Mouse (Mus musculus): Measurements from ENCODE around the gene Rex1bd. TPM values are rescaled to one million over a fixed set of nuclear protein-coding genes. Genes with fewer than 3 reads are reported as not detected.

The Rex1bd gene
- polyA plus RNA-seq, 1 experiment from 2014 or later = 192 TPM

DNA sequence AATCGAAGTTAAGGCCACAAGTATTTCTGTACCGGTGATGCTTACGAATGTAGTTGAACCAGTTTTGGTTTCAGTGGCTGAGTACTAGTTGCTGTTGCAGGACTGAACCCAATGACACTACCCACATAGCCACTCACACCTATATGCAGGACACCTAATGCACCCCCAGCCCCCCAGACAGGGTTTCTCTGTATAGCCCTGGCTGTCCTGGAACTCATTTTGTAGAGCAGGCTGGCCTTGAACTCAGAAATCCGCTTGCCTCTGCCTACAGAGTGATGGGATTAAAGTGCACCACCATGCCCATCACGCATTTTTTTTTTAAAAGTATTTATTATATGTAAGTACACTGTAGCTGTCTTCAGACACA, 458 bp upstream of the Rex1bd start:
- no peak for ATAC-seq
- Histone ChIP-seq H3K9me3 (ENCODE audit: control insufficient read depth, low read length) (no peaks in the 10 kb centered on the region), H3K9ac (ENCODE audit: low read depth, low read length) (no peak overlapping the region; the same call in 1 of the 2 replicates), H3K4me1 (ENCODE audit: control insufficient read depth, insufficient read depth, low read depth, low read length) (peaks cover 46% of the 10 kb centered on the region), H3K27me3 (replicated peaks; ENCODE audit: control insufficient read depth, insufficient read depth, low read length) (peaks cover 12% of the 10 kb centered on the region), H3K4me3 (ENCODE audit: low read length) (0 out of 2 replicates have a peak overlapping the region, but pooled peaks have one; percentile 77), H3K27ac (ENCODE audit: low read depth, low read length) (peak overlapping the region; percentile 98), H3K36me3 (ENCODE audit: control insufficient read depth, insufficient read depth, low read length) (peaks cover 9% of the 10 kb centered on the region), H3K4me2 (ENCODE audit: low read length) (no peak overlapping the region)
- WGBS = 61% methylated on average over 5 of the region's 5 CpGs

DNA sequence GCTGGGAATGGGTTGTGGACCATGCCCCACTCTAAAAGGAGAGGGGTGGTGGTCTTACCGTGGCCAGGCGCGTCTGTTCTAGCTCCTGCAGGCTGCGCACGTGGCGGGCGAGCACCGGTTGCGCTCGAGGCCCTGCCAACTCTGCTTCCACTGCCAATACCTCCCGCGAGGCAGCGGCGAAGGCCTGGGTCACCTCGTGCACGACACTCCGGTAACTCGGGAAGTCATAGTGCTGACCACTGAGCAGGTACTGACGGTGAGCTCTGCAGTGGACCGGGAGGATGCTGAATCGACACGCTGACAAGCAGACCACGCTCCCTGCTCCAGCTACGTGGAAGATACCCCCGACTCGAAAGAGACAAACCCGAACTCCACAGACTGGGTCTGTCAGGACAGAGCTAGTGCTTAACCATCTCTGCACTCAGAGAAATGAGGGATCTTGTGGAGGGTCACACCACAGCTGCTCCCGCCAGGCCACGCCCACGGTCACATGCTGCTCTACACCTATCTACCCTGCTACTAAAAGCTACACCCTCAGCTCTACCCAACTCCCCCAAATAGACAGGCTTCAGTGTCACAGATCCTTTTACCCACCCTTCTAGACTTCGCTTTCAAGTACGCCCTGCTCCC, 739 bp downstream of the Rex1bd start:
- peak; percentile 27; the same call in 1 of the 2 replicates for ATAC-seq
- peaks cover 9% of the 10 kb centered on the region for H3K36me3 ChIP-seq (ENCODE audit: control insufficient read depth, insufficient read depth, low read length)
- peak overlapping the region; percentile 65 for H3K4me2 ChIP-seq (ENCODE audit: low read length)
- 36% methylated on average over 29 of the region's 32 CpGs for WGBS
- H3K4me1 ChIP-seq (ENCODE audit: control insufficient read depth, insufficient read depth, low read depth, low read length) = peaks cover 48% of the 10 kb centered on the region
- peak overlapping the region; percentile 98 for H3K27ac ChIP-seq (ENCODE audit: low read depth, low read length)
- peaks cover 22% of the 10 kb centered on the region for H3K27me3 ChIP-seq (replicated peaks; ENCODE audit: control insufficient read depth, insufficient read depth, low read length)
- no peaks in the 10 kb centered on the region for H3K9me3 ChIP-seq (ENCODE audit: control insufficient read depth, low read length)
- H3K4me3 ChIP-seq (ENCODE audit: low read length) = peak overlapping the region; percentile 77
- H3K9ac ChIP-seq (ENCODE audit: low read depth, low read length) = peak overlapping the region; percentile 98

- 68% methylated on average over 3 of the region's 3 CpGs for WGBS
- no peaks in the 10 kb centered on the region for H3K9me3 ChIP-seq (ENCODE audit: control insufficient read depth, low read length)
- peaks cover 31% of the 10 kb centered on the region for H3K27me3 ChIP-seq (replicated peaks; ENCODE audit: control insufficient read depth, insufficient read depth, low read length)
- peaks cover 50% of the 10 kb centered on the region for H3K4me1 ChIP-seq (ENCODE audit: control insufficient read depth, insufficient read depth, low read depth, low read length)
- no peak; the same call in 1 of the 2 replicates for ATAC-seq
- H3K36me3 ChIP-seq (ENCODE audit: control insufficient read depth, insufficient read depth, low read length) = peaks cover 9% of the 10 kb centered on the region
- H3K9ac ChIP-seq (ENCODE audit: low read depth, low read length) = no peak overlapping the region
- peak overlapping the region; percentile 48 for H3K27ac ChIP-seq (ENCODE audit: low read depth, low read length)
- H3K4me2 ChIP-seq (ENCODE audit: low read length) = peak overlapping the region; percentile 65
- H3K4me3 ChIP-seq (ENCODE audit: low read length) = no peak overlapping the region
Observed at GRCm38 (mm10) chr8:70504851-70505250, 1.7 kb downstream of the Rex1bd start.

- WGBS = 35% methylated on average over 16 of the region's 16 CpGs
- no peaks in the 10 kb centered on the region for H3K9me3 ChIP-seq (ENCODE audit: control insufficient read depth, low read length)
- peaks cover 36% of the 10 kb centered on the region for H3K27me3 ChIP-seq (replicated peaks; ENCODE audit: control insufficient read depth, insufficient read depth, low read length)
- H3K36me3 ChIP-seq (ENCODE audit: control insufficient read depth, insufficient read depth, low read length) = peaks cover 9% of the 10 kb centered on the region
- no peak overlapping the region; the same call in 1 of the 2 replicates for H3K4me3 ChIP-seq (ENCODE audit: low read length)
- no peak overlapping the region; the same call in 1 of the 2 replicates for H3K4me2 ChIP-seq (ENCODE audit: low read length)
- H3K9ac ChIP-seq (ENCODE audit: low read depth, low read length) = 0 out of 2 replicates have a peak overlapping the region, but pooled peaks have one; percentile 1
- peaks cover 46% of the 10 kb centered on the region for H3K4me1 ChIP-seq (ENCODE audit: control insufficient read depth, insufficient read depth, low read depth, low read length)
- H3K27ac ChIP-seq (ENCODE audit: low read depth, low read length) = peak overlapping the region; percentile 48
- ATAC-seq = no peak
Observed at GRCm38 (mm10) chr8:70504291-70504716, 2.2 kb downstream of the Rex1bd start.

DNA sequence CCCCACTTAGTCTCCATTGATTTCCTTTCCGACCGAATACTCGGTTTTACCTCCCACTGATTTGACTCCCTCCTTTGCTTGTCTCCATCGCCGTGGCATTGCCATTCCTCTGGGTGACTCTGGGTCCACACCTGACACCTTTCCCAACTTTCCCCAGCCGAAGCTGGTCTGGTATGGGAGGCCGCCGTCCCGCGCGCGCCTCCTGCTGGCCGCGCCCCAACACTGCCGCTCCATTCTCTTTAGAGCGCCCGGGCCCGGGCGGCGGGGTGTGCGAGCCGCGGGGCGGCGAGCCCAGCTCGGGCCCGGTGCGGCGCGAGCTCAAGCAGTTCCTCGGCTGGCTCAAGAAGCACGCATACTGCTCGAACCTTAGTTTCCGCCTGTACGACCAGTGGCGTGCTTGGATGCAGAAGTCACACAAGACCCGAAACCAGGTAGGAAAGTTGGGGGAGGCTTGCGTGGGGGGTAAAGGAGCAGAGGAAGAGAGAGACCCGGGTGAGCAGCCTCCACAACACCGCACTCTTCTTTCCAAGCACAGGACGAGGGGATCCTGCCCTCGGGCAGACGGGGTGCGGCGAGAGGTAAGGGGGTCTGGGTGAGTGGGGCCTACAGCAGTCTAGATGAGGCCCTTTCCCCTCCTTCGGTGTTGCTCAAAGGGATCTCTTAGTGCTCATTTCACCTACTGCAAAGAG, 3.3 kb downstream of the Rex1bd start:
- Histone ChIP-seq H3K9me3 (ENCODE audit: control insufficient read depth, low read length) (no peaks in the 10 kb centered on the region), H3K27me3 (replicated peaks; ENCODE audit: control insufficient read depth, insufficient read depth, low read length) (peaks cover 47% of the 10 kb centered on the region), H3K9ac (ENCODE audit: low read depth, low read length) (no peak overlapping the region), H3K36me3 (ENCODE audit: control insufficient read depth, insufficient read depth, low read length) (peaks cover 6% of the 10 kb centered on the region), H3K4me1 (ENCODE audit: control insufficient read depth, insufficient read depth, low read depth, low read length) (peaks cover 37% of the 10 kb centered on the region), H3K27ac (ENCODE audit: low read depth, low read length) (no peak overlapping the region), H3K4me2 (ENCODE audit: low read length) (peak overlapping the region; percentile 5; the same call in 1 of the 2 replicates), H3K4me3 (ENCODE audit: low read length) (no peak overlapping the region)
- 14% methylated on average over 46 of the region's 46 CpGs for WGBS
- no peak for ATAC-seq

DNA sequence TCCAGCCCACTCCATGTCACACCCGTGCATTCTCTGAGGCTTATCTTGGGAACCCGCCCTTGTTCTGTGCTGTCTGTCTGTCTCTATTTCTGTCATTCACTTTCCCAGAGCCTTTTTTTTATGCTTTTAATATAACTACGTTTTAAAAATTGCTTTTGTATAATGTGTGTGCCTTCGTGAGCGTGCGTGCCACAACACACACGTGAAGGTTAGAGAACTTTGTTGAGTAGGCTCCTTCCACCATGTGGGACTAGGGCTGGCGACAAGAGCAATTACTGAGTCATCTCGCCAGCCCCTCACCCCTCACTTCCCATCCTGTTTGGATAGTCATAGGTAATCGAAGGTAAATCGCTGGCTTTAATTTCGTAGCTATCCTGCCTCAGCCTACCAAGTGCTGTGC, 4.0 kb downstream of the Rex1bd start:
- no peak overlapping the region for H3K9ac ChIP-seq (ENCODE audit: low read depth, low read length)
- WGBS = 34% methylated on average over 12 of the region's 12 CpGs

GRCm38 (mm10) chr8:70501820-70502529, 4.6 kb downstream of the Rex1bd start:
- no peak for ATAC-seq
- Histone ChIP-seq H3K4me1 (ENCODE audit: control insufficient read depth, insufficient read depth, low read depth, low read length) (peaks cover 37% of the 10 kb centered on the region), H3K36me3 (ENCODE audit: control insufficient read depth, insufficient read depth, low read length) (no peaks in the 10 kb centered on the region), H3K9me3 (ENCODE audit: control insufficient read depth, low read length) (no peaks in the 10 kb centered on the region), H3K27ac (ENCODE audit: low read depth, low read length) (no peak overlapping the region), H3K9ac (ENCODE audit: low read depth, low read length) (0 out of 2 replicates have a peak overlapping the region, but pooled peaks have one; percentile 18), H3K4me3 (ENCODE audit: low read length) (no peak overlapping the region), H3K4me2 (ENCODE audit: low read length) (peak overlapping the region; percentile 8; the same call in 1 of the 2 replicates), H3K27me3 (replicated peaks; ENCODE audit: control insufficient read depth, insufficient read depth, low read length) (peaks cover 55% of the 10 kb centered on the region)
- 11% methylated on average over 22 of the region's 23 CpGs for WGBS

More for the DNA sequence above, 4.0 kb downstream of the Rex1bd start:
- no peaks in the 10 kb centered on the region for H3K9me3 ChIP-seq (ENCODE audit: control insufficient read depth, low read length)
- H3K4me2 ChIP-seq (ENCODE audit: low read length) = no peak overlapping the region
- H3K27me3 ChIP-seq (replicated peaks; ENCODE audit: control insufficient read depth, insufficient read depth, low read length) = peaks cover 53% of the 10 kb centered on the region
- peaks cover 1% of the 10 kb centered on the region for H3K36me3 ChIP-seq (ENCODE audit: control insufficient read depth, insufficient read depth, low read length)
- no peak for ATAC-seq
- H3K27ac ChIP-seq (ENCODE audit: low read depth, low read length) = no peak overlapping the region
- H3K4me3 ChIP-seq (ENCODE audit: low read length) = no peak overlapping the region
- peaks cover 37% of the 10 kb centered on the region for H3K4me1 ChIP-seq (ENCODE audit: control insufficient read depth, insufficient read depth, low read depth, low read length)

- no peaks in the 10 kb centered on the region for H3K36me3 ChIP-seq (ENCODE audit: control insufficient read depth, insufficient read depth, low read length)
- ATAC-seq = no peak
- no peak overlapping the region for H3K9ac ChIP-seq (ENCODE audit: low read depth, low read length)
- 7% methylated on average over 34 of the region's 39 CpGs for WGBS
- H3K4me3 ChIP-seq (ENCODE audit: low read length) = 0 out of 2 replicates have a peak overlapping the region, but pooled peaks have one; percentile 14
- no peak overlapping the region for H3K27ac ChIP-seq (ENCODE audit: low read depth, low read length)
- no peaks in the 10 kb centered on the region for H3K9me3 ChIP-seq (ENCODE audit: control insufficient read depth, low read length)
- H3K4me1 ChIP-seq (ENCODE audit: control insufficient read depth, insufficient read depth, low read depth, low read length) = peaks cover 34% of the 10 kb centered on the region
- H3K4me2 ChIP-seq (ENCODE audit: low read length) = peak overlapping the region; percentile 39
- H3K27me3 ChIP-seq (replicated peaks; ENCODE audit: control insufficient read depth, insufficient read depth, low read length) = peaks cover 68% of the 10 kb centered on the region
Observed at GRCm38 (mm10) chr8:70500386-70501301, 5.9 kb downstream of the Rex1bd start.
